Mouse (Mus musculus): ENCODE results near the gene Rassf5.

Rassf5 gene

DNA sequence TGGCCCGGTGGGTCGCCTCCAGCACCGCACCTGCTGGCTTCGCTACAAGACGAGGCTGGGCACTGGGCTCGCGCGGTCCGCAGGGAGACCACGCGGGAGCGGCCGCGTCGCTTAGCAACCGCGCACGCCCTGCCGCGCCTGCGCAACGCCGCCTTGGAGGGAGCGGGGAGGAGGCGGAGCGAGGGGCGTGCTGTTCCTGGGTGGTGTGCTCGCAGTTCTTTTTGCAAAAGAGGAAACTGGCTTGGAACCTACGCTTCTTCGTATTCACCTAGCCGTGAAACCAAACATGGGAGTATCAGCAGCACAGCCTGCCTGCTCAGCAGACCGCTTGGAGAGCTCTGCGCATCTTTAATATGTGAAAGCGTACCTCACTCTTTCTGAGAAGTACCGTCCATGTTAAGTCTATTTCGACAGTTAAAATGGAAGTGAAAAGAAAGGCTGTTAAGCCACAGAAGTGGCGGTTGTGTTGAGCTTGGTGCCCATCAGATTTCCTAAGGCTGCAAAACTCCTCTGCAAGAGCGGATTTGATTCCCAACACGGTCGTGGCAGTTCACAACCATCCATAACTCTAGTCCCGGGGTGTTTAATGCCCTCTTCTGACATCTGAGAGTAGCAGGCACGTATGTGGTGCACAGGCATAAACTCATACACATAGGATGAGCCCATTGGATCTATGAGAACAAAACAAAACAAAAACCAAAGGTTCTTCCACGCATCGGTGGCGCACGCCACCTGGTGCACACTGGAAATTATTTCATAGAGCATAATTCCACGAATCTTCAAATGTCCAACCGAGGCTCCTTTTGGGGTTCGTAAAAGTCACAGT, 106.7 kb downstream of the Rassf5 start, which contains the start of gene Dyrk3:
Gene Dyrk3, minus strand, starts transcription at position 150 of the 826 bp plus-strand sequence.
- DNase-seq (ENCODE audit: low spot score in 2 of 2): peak; percentile 80 to 84

- no peak for DNase-seq (ENCODE audit: low spot score in 2 of 2)
These were observed 107.3 kb downstream of the Rassf5 start for GRCm38 (mm10) chr1:131137717-131138118.

DNA sequence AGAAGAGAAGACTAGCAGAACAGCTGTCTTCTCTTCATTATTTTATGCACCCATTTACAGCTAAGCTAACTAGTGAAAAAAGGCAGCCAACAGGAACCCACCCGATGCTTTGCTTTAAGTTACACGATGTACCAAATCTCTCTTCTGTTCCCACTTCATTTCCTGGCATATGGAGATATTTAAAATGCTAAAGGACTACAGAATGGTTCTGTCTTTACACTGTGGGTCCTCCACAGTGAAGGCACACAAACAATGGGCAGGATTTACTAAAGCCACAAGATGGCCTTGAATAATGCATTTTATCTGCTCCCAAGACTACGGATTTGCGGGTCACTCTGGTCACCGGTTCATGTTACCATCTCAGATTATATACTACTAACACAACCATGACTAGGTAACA, 107.9 kb downstream of the Rassf5 start:
- DNase-seq (ENCODE audit: low spot score in 2 of 2): no peak

GRCm38 (mm10) chr1:131135960-131136629, 109.0 kb downstream of the Rassf5 start:
- no peak for DNase-seq (ENCODE audit: low spot score in 2 of 2)

- DNase-seq (ENCODE audit: low spot score in 2 of 2): no peak
These were observed 110.0 kb downstream of the Rassf5 start for GRCm38 (mm10) chr1:131134942-131135522.

DNA sequence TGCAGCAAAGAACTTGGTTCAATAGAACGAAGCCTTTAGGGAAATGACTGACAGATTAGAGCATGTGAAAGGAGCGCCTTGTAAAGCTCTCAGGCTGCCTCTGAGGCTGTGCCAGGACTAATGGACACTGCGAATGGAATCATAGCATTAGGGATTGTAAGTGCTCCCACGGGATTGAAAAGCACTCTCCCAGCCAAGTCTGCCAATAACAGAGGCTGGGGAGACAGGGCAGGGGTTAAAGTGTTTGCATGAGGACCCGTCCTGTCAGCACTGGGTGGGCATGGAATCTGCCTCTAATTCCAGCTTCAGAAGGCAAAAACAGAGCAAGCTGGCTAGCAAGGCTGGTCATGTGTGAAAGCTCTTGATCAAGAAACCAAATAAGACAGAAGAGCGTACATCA, 110.8 kb downstream of the Rassf5 start:
- DNase-seq (ENCODE audit: low spot score in 2 of 2): no peak
